Mouse (Mus musculus): ENCODE results near the gene Ctbp1.

Gene Ctbp1

GRCm38 (mm10) chr5:33239934-33240333, 34.9 kb downstream of the Ctbp1 start:
- DNase-seq (ENCODE audit: low spot score) = no peak

GRCm38 (mm10) chr5:33239111-33239714, 35.6 kb downstream of the Ctbp1 start:
- DNase-seq (ENCODE audit: low spot score) = no peak

GRCm38 (mm10) chr5:33238256-33238645, 36.5 kb downstream of the Ctbp1 start:
- no peak for DNase-seq (ENCODE audit: low spot score)

- no peak for DNase-seq (ENCODE audit: low spot score)
Measured at GRCm38 (mm10) chr5:33237600-33238255, 37.1 kb downstream of the Ctbp1 start.

DNA sequence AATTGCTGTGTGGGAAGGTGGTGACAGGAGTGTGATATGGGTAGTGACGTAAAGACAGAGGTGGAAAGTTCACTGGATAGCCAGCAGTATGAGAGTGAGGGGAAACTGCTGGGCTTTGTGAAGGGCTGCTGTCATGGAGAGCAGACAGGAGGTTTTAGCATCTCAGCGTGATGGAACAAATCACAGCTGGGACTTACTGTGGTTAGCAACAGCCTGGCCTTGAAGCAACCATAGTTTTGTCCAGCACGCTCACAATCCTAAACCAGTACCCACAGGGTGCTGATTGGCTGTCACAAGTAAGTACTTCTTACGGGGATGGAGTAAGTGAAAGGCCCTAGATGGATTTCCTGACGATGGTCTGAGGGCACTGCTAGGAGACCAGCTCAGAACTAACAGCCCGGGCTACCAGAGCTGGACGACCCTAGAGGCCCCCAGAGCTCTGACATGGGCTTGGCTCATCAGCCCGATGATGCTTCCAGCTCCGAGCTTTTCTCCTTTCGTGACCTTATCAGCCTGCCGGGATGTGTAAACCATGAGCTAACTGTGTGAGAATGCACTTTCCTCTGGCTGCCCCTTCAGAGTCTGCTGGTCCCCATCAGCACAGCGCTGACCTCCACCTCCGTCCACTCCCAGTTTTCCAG, 40.3 kb downstream of the Ctbp1 start:
- DNase-seq (ENCODE audit: low spot score) = no peak

GRCm38 (mm10) chr5:33232791-33233190, 42.0 kb downstream of the Ctbp1 start:
- no peak for DNase-seq (ENCODE audit: low spot score)

DNA sequence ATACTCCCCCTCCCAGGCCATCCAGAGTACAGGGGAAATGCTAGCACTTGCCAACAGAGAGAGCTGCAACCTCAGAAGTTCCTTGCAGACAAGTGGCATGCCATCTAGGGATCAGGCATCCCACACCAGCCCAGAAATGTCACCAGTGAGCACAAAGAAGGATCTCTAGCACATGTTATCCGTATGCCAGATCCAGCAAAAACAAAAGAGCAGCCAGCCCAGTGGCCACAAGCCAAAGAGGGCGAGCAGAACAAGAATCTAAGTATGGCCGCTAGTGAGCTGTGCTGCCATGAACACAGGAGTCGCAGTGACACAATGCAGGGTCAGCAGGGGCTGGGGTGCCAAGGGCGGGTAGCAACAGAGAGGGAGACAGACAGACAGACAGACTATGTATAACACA, 44.5 kb downstream of the Ctbp1 start:
- DNase-seq (ENCODE audit: low spot score) = no peak

DNA sequence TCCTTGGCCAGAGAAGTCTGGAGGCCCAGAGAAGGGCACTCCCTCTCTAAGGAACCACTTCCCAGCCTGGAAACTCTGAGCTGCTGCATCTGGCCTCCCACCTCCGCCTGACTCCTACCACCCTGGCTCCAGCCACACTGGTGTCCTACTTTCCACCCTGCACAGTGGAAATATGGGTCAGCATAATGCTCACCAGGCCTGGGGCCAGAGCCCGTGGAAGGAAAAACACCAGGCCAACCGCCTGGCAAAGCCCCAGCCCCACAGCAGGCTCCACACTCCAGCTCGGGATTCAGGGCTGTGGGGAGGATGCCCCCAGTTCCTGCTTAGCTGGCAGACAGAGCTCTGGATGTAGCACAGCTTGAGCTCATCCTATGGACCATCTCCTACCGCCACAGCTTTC, 46.4 kb downstream of the Ctbp1 start:
- DNase-seq (ENCODE audit: low spot score) = no peak

DNA sequence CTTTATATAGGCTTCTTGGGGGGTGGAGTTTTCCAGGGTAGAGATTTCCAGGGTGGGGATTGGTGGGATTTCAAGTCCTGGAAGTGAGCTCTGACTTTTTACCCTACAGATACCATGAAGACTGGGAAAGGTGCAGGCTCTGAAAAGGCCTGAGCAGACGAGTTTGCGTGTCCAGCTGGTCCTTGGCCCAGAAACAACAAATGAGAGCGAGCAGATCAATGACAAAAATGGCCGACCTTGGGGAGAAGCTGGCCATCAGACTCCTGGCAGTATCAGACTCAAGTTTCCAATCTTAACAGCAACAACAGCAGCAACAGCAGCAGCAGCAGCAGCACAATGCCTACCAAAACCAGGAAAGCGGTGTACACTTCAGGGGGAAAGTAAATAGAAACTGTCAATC, 49.1 kb downstream of the Ctbp1 start:
- DNase-seq (ENCODE audit: low spot score) = no peak

DNA sequence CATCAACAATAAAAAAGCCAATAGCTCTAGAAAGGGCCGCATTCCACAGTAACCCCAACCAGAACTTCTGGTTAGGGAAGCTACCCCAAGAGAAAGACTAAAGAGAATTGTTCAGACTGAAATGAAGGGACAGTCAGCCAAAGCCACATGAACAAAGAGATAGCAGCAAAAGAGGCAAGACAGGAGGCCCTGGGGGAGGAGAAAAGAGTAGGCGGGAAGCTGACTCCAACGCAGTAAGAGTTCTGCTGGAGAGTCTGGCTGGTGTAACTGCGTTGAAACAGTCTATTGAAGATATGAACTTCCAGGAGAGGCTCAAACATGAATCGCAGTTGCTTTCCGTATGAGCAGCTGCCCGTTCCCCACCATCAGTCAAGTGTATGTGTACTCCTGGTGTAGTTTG, 50.3 kb downstream of the Ctbp1 start:
- DNase-seq (ENCODE audit: low spot score) = no peak

- no peak for DNase-seq (ENCODE audit: low spot score)
Measured at GRCm38 (mm10) chr5:33222841-33223744, 51.7 kb downstream of the Ctbp1 start.

GRCm38 (mm10) chr5:33222389-33222788, 52.4 kb downstream of the Ctbp1 start:
- no peak for DNase-seq (ENCODE audit: low spot score)

DNA sequence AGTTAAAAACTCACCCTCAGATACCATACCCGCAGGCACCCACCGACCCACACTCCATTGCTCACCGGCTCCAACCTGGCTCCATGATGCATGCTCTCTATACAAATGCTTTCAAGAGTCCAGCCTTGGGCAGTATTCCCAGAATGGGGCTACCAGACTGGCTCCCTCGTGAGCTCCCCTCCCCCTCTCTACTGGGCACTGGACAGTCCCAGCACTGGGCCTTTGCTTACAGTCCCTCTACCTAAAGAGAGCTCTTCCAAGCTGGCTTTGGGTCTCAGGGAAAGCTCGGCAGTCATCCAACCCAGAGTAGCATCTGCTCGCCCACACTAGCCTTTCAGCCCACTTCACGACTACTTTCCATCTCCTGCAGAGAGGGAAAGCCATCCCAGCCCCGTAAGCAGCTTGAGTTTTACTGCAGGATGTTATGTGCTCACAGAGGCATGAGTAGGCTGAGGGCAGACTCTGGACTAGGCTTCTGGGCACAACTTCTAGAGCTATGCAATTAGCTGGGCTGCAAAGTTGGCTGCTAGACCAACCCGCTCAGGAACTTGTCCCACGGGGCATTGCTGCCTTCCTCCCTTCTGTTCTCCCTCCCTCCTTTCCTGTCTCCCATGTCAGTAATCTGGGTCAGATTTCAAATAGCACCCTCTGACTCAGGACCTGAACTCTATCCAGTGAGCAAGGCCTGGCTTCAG, 54.3 kb downstream of the Ctbp1 start:
- DNase-seq (ENCODE audit: low spot score) = no peak

- DNase-seq (ENCODE audit: low spot score) = no peak
Measured at GRCm38 (mm10) chr5:33219831-33220230, 55.0 kb downstream of the Ctbp1 start.

- no peak for DNase-seq (ENCODE audit: low spot score)
Measured at GRCm38 (mm10) chr5:33218746-33219449, 55.9 kb downstream of the Ctbp1 start.

DNA sequence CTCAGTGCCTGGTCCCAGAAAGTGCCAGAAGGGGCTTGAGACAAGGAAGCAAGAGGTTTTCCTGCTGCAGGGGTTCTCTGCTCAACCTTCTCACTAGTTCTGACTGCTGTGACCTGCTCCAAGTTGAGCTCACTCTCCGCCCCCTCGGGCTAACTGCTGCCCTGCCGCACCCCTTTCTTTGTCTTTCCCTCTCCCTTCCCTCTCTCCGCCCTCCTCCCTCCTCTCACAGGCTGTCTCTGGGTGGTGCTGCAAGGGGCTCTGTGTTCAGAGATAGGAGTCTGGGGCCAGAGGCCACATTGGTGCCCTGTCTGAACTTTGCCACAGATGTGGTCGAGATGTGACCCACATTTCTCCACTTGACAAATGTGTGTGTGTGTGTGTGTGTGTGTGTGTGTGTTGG, 56.7 kb downstream of the Ctbp1 start, which contains the start of gene Spon2:
Spon2 (minus strand) TSS at position 375 of the 400 bp plus-strand sequence.
- no peak for DNase-seq (ENCODE audit: low spot score)

- DNase-seq (ENCODE audit: low spot score) = no peak
Measured at GRCm38 (mm10) chr5:33217663-33218062, 57.1 kb downstream of the Ctbp1 start.

DNA sequence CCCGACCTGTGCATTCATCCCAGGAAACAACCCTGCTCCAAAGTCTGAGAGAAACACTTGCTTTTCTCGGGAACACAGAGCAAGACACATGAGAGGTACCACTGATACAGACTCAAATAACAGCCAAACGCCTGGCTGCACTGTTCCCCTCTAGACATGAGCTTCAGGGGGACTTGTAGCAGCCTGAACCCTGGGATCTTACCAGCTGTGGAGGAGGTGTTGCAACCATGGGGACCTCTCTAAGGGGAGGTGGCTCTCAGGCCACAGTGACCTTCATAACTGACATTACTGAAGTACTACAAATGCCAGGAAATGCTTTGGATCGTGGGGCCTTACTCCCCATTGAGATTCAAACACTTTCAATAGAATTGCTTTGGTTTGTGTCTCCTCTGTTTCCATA, 60.1 kb downstream of the Ctbp1 start:
- DNase-seq (ENCODE audit: low spot score) = no peak

GRCm38 (mm10) chr5:33211254-33211653, 63.5 kb downstream of the Ctbp1 start:
- no peak for DNase-seq (ENCODE audit: low spot score)

- no peak for DNase-seq (ENCODE audit: low spot score)
Measured at GRCm38 (mm10) chr5:33210515-33210914, 64.3 kb downstream of the Ctbp1 start.

DNA sequence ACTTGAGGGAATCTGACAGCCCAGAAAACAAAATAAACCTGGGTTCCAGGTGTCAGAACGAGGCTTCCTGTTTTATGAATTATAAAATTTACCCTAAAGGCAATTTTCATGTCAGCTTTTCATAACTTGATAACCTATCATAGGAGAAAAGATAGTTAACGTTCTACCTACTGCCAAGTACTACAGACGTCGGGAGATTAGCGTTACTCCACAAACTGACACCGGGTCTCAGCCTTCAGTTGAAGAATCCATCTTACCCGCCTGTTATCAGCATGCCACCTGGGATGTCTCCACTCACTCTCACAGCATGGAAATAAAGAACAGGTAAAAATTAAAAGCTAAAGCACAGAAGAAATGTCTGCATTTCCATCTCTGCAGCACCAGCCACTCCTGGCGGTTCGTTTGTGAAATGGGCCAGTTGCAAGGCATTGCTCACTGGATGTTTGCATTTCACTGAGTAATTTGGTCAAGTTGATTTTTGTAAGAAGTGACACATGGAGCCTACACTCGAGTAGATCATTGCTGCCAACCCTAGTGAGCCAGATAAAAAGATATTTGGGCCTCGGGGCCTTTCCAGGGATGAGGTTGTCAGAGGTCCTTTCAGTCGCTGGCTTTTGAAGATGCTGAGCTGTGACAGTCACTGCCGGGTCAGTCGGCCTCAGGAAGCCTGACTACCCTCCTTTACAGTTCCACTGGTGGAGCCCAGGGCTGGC, 66.1 kb downstream of the Ctbp1 start:
- no peak for DNase-seq (ENCODE audit: low spot score)

All from urinary bladder, postnatal 10 days (tissue).